Mouse (Mus musculus) stomach, embryonic 16.5 days (tissue): Measurements from ENCODE around the gene Hlcs. TPM values are rescaled to one million over a fixed set of nuclear protein-coding genes. Genes with fewer than 3 reads are reported as not detected.
A peak's percentile ranks its signal among the peaks of the same experiment; 100 is the strongest.

Source experiments
- ATAC-seq: fragments of 200-750 bp; cut with Nextera tagmentation; 2 replicates; pipeline ENCODE4 v1.8.0; 2017; ENCODE audit warnings: moderate number of reproducible peaks, moderate TSS enrichment; ENCODE audit not compliant: insufficient read depth, low FRiP score
- H3K27ac ChIP-seq: fragments of 300-500 bp; sonication (generic); 2 replicates; pipeline ENCODE4 v1.5.1; 2014; ENCODE audit warnings: low read length
- H3K27me3 ChIP-seq: fragments of 300-500 bp; sonication (generic); 2 replicates; pipeline ENCODE4 v1.6.1; 2014; ENCODE audit warnings: low read length, control low read depth, mixed read lengths; ENCODE audit not compliant: control insufficient read depth, insufficient read depth
- H3K36me3 ChIP-seq: fragments of 300-500 bp; sonication (generic); 2 replicates; pipeline ENCODE4 v1.6.1; 2014; ENCODE audit warnings: low read length; ENCODE audit not compliant: control insufficient read depth, insufficient read depth
- H3K4me1 ChIP-seq: fragments of 300-500 bp; sonication (generic); 2 replicates; pipeline ENCODE4 v1.6.1; 2014; ENCODE audit warnings: low read length, control low read depth, mixed read lengths; ENCODE audit not compliant: control insufficient read depth, insufficient read depth
- H3K4me2 ChIP-seq: fragments of 300-500 bp; sonication (generic); 2 replicates; pipeline ENCODE4 v1.6.1; 2014; ENCODE audit warnings: low read depth, low read length, mixed read lengths
- H3K4me3 ChIP-seq: fragments of 300-500 bp; sonication (generic); replicated peaks from 2 replicates; pipeline ENCODE4 v1.5.1; 2014; ENCODE audit warnings: mild to moderate bottlenecking, low read length
- H3K9ac ChIP-seq: fragments of 300-500 bp; sonication (generic); 2 replicates; pipeline ENCODE4 v1.6.1; 2014; ENCODE audit warnings: low read length
- H3K9me3 ChIP-seq: fragments of 300-500 bp; sonication (generic); replicated peaks from 2 replicates; pipeline ENCODE4 v1.6.1; 2016; ENCODE audit warnings: low read length, control low read depth; ENCODE audit not compliant: control insufficient read depth
- WGBS: fragments of 180-500 bp; shearing (Covaris S2); extraction: QIAGEN DNeasy Blood & Tissue Kit; methylation state at CpG from one replicate; pipeline ENCODE4 v1.1.7; 2014; 5-methylcytosine and 5-hydroxymethylcytosine counted together
- polyA plus RNA-seq: library from polyadenylated mRNA; unstranded; fragments of >200 nt; fragmentation: Nextera tagmentation; extraction: Ambion mirVana; gene quantifications from 2 replicates; pipeline ENCODE4 v1.2.1, GENCODE M21; 2015

Gene Hlcs
- polyA plus RNA-seq, 1 experiment from 2014 or later, result 10.2 TPM

- H3K9ac ChIP-seq, result no peak overlapping the region
- H3K9me3 ChIP-seq, result no peaks in the 10 kb centered on the region
- H3K4me2 ChIP-seq, result no peak overlapping the region
- no peaks in the 10 kb centered on the region for H3K4me1 ChIP-seq
- no peak for ATAC-seq
- no peak overlapping the region for H3K27ac ChIP-seq
- WGBS, result 93% methylated on average over 6 of the region's 6 CpGs
- no peak overlapping the region for H3K4me3 ChIP-seq
- no peaks in the 10 kb centered on the region for H3K27me3 ChIP-seq
- H3K36me3 ChIP-seq, result no peaks in the 10 kb centered on the region
Measured at GRCm38 (mm10) chr16:94255035-94255434, 58.3 kb downstream of the Hlcs start.

DNA sequence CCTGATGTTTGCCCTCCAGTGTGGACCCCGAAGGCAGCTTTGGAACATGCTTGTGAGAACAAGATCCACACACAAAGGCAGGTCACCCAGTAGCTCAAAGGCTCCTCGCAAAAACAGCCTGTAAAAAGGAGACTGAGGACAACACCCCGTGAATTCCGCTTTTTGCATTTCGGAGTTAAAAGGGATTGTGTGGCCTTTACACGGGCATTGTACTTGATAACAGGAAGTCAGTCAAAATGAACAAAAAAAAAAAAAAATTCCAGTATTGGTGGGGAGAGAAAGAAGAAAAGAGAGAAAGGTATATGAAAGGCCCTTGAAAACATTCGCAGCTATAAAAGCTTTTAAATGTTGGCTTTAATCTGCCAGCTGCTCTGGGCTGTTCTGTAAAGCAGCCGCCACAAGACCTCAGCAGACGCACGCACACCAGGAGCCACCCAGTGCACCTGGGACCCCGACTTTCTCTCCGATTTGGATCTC lies 58.9 kb downstream of the Hlcs start:
- whole genome bisulfite sequencing, result 65% methylated on average over 12 of the region's 12 CpGs
- H3K36me3 ChIP-seq, result no peaks in the 10 kb centered on the region
- no peaks in the 10 kb centered on the region for H3K9me3 ChIP-seq
- H3K27ac ChIP-seq, result no peak overlapping the region
- ATAC-seq, result no peak
- H3K9ac ChIP-seq, result no peak overlapping the region
- H3K4me2 ChIP-seq, result peak overlapping the region; percentile 3; the same call in 1 of the 2 replicates
- no peaks in the 10 kb centered on the region for H3K4me1 ChIP-seq
- no peak overlapping the region for H3K4me3 ChIP-seq
- H3K27me3 ChIP-seq, result no peaks in the 10 kb centered on the region

GRCm38 (mm10) chr16:94253671-94254414 lies 59.5 kb downstream of the Hlcs start:
- WGBS, result 65% methylated on average over 24 of the region's 24 CpGs
- Histone ChIP-seq H3K9me3 (no peaks in the 10 kb centered on the region), H3K4me1 (no peaks in the 10 kb centered on the region), H3K36me3 (no peaks in the 10 kb centered on the region), H3K9ac (peak overlapping the region; percentile 25; the same call in 1 of the 2 replicates), H3K4me3 (no peak overlapping the region), H3K4me2 (peak overlapping the region; percentile 3; the same call in 1 of the 2 replicates), H3K27me3 (no peaks in the 10 kb centered on the region), H3K27ac (no peak overlapping the region)
- ATAC-seq, result no peak

- no peaks in the 10 kb centered on the region for H3K9me3 ChIP-seq
- no peak overlapping the region for H3K4me2 ChIP-seq
- H3K4me3 ChIP-seq, result no peak overlapping the region
- H3K36me3 ChIP-seq, result no peaks in the 10 kb centered on the region
- WGBS, result 89% methylated on average over 13 of the region's 13 CpGs
- H3K27ac ChIP-seq, result no peak overlapping the region
- no peak overlapping the region for H3K9ac ChIP-seq
- ATAC-seq, result no peak
- H3K4me1 ChIP-seq, result no peaks in the 10 kb centered on the region
- no peaks in the 10 kb centered on the region for H3K27me3 ChIP-seq
Measured at GRCm38 (mm10) chr16:94251756-94252155, 61.6 kb downstream of the Hlcs start.

- 80% methylated on average over 15 of the region's 15 CpGs for WGBS
- no peaks in the 10 kb centered on the region for H3K4me1 ChIP-seq
- H3K27ac ChIP-seq, result no peak overlapping the region
- no peak overlapping the region for H3K4me2 ChIP-seq
- H3K4me3 ChIP-seq, result no peak overlapping the region
- ATAC-seq, result no peak
- H3K27me3 ChIP-seq, result no peaks in the 10 kb centered on the region
- no peak overlapping the region for H3K9ac ChIP-seq
- no peaks in the 10 kb centered on the region for H3K9me3 ChIP-seq
- H3K36me3 ChIP-seq, result no peaks in the 10 kb centered on the region
Measured at GRCm38 (mm10) chr16:94250640-94251349, 62.6 kb downstream of the Hlcs start.

GRCm38 (mm10) chr16:94250136-94250535 lies 63.2 kb downstream of the Hlcs start:
- no peak overlapping the region for H3K27ac ChIP-seq
- no peak for ATAC-seq
- no peaks in the 10 kb centered on the region for H3K36me3 ChIP-seq
- H3K4me1 ChIP-seq, result no peaks in the 10 kb centered on the region
- 32% methylated on average over 12 of the region's 12 CpGs for WGBS
- no peaks in the 10 kb centered on the region for H3K9me3 ChIP-seq
- peak overlapping the region; percentile 33; the same call in 1 of the 2 replicates for H3K9ac ChIP-seq
- no peaks in the 10 kb centered on the region for H3K27me3 ChIP-seq
- peak overlapping the region; percentile 20; the same call in 1 of the 2 replicates for H3K4me2 ChIP-seq
- H3K4me3 ChIP-seq, result 0 out of 2 replicates have a peak overlapping the region, but pooled peaks have one; percentile 0

DNA sequence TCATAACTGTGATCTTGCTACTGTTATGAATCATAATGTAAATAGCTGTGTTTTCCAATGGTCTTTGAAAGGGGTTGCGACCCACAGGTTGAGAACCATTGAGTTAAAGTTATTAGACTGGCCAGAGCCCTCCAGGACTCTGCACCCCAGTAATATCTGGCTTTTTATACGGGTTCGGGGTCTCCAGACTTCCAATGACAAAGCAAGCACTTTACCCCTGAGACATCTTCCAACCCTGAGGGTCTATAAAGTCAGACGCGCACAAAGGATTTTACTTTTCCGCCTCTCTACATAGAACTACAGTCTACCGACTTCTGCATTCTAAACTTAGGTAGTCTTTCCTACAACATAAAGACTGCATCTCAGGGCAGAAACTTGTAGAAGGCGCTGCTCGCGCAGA lies 63.7 kb downstream of the Hlcs start:
- Histone ChIP-seq H3K27me3 (no peaks in the 10 kb centered on the region), H3K36me3 (no peaks in the 10 kb centered on the region), H3K4me1 (no peaks in the 10 kb centered on the region), H3K4me2 (peak overlapping the region; percentile 20; the same call in 1 of the 2 replicates), H3K4me3 (0 out of 2 replicates have a peak overlapping the region, but pooled peaks have one; percentile 0), H3K27ac (no peak overlapping the region), H3K9ac (no peak overlapping the region; the same call in 1 of the 2 replicates), H3K9me3 (no peaks in the 10 kb centered on the region)
- ATAC-seq, result no peak
- WGBS, result 72% methylated on average over 10 of the region's 10 CpGs

DNA sequence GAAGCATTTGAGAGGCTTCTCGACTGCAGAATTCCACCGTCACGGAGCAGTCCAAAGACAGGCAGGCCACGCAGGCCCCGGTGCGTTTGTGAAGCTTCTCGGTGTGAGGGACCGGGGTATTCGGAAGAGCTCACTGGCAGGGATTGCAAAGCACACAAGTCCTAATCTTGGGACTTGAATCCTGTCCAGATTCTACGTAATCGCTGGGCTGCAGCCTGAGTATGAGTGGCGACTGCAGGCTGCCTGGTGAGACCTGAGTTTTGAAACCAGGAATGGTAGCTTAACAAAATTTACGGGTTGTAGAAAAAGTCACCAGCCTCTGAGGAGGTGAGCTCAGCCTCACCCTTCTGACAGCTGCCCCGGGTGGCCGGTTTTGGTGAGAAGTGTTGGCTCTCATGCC lies 64.7 kb downstream of the Hlcs start:
- no peaks in the 10 kb centered on the region for H3K9me3 ChIP-seq
- no peaks in the 10 kb centered on the region for H3K27me3 ChIP-seq
- no peak overlapping the region for H3K4me2 ChIP-seq
- H3K36me3 ChIP-seq, result no peaks in the 10 kb centered on the region
- ATAC-seq, result no peak
- H3K9ac ChIP-seq, result no peak overlapping the region
- H3K4me1 ChIP-seq, result no peaks in the 10 kb centered on the region
- H3K4me3 ChIP-seq, result no peak overlapping the region
- 84% methylated on average over 15 of the region's 15 CpGs for WGBS
- H3K27ac ChIP-seq, result no peak overlapping the region

DNA sequence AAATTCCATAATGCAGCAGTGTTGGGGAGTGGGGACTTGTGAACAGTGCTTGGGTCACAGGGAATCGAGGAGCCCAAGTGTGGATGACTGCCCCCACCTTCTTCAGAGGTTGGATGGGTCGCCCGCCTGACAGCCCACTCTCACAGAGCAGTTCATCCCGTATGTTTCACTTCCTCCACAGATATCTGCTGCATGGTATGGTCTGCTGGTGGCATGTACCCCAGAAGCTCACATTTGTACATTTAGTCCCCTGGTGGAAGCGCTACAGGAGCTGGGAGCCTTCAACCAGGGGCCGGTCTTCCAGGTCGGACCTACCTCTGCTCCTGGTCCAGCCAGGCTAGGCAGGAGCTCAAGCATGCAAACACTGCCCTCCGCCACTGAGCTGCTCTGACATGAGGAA lies 66.4 kb downstream of the Hlcs start:
- no peak overlapping the region for H3K9ac ChIP-seq
- no peaks in the 10 kb centered on the region for H3K9me3 ChIP-seq
- no peak overlapping the region for H3K4me2 ChIP-seq
- WGBS, result 90% methylated on average over 8 of the region's 8 CpGs
- no peaks in the 10 kb centered on the region for H3K27me3 ChIP-seq
- no peak overlapping the region for H3K4me3 ChIP-seq
- no peaks in the 10 kb centered on the region for H3K36me3 ChIP-seq
- ATAC-seq, result no peak
- no peak overlapping the region for H3K27ac ChIP-seq
- H3K4me1 ChIP-seq, result no peaks in the 10 kb centered on the region
